Mouse (Mus musculus) brown adipose tissue, adult 24 weeks (tissue): ENCODE measurements around the gene Pramel6. TPM values are rescaled to one million over a fixed set of nuclear protein-coding genes. Genes with fewer than 3 reads are reported as not detected.
"Not testable (repeated sequence)": the region's sequence is repeated elsewhere in the genome, so short reads cannot be mapped to it uniquely, and the experiment has no call there.

Experiments used
- H3K27ac ChIP-seq: fragments of 200-500 bp; replicated peaks from 2 replicates; pipeline ENCODE4 v1.5.1; 2012; ENCODE audit warnings: low read depth, mild to moderate bottlenecking, low read length
- H3K4me1 ChIP-seq: fragments of 200-500 bp; 2 replicates; pipeline ENCODE4 v1.6.1; 2012; ENCODE audit warnings: low read length, mixed read lengths; ENCODE audit not compliant: control insufficient read depth, insufficient read depth, insufficient read length
- H3K4me3 ChIP-seq: fragments of 200-500 bp; 2 replicates; pipeline ENCODE4 v1.5.1; 2012; ENCODE audit warnings: low read depth, mild to moderate bottlenecking, low read length, moderate library complexity; ENCODE audit not compliant: insufficient read depth
- polyA plus RNA-seq: library from polyadenylated mRNA; stranded (reverse); fragments of >200 nt; gene quantifications from 2 replicates; pipeline ENCODE4 v1.2.4, GENCODE M21; 2012; ENCODE audit not compliant: missing spikeins, insufficient read depth, insufficient read length

Pramel6 gene
- polyA plus RNA-seq = not detected in 2 replicates

- Histone ChIP-seq H3K4me3 (no peak within 1 kb of the TSS), H3K27ac (no peak within 1 kb of the TSS), H3K4me1 (no peaks in the 10 kb centered on the region)
Observed at GRCm38 (mm10) chr2:87506265-87506664, at the start of gene Pramel6. Gene Pramel6 (plus strand): TSS chr2:87506565.

GRCm38 (mm10) chr2:87461769-87462168 lies 44.6 kb upstream of the Pramel6 start:
- Histone ChIP-seq H3K4me3 (no peak overlapping the region), H3K27ac (no peak overlapping the region), H3K4me1 (no peaks in the 10 kb centered on the region)

GRCm38 (mm10) chr2:87480207-87480606 lies 26.2 kb upstream of the Pramel6 start:
- no peak overlapping the region for H3K27ac ChIP-seq
- H3K4me3 ChIP-seq = no peak overlapping the region
- no peaks in the 10 kb centered on the region for H3K4me1 ChIP-seq

DNA sequence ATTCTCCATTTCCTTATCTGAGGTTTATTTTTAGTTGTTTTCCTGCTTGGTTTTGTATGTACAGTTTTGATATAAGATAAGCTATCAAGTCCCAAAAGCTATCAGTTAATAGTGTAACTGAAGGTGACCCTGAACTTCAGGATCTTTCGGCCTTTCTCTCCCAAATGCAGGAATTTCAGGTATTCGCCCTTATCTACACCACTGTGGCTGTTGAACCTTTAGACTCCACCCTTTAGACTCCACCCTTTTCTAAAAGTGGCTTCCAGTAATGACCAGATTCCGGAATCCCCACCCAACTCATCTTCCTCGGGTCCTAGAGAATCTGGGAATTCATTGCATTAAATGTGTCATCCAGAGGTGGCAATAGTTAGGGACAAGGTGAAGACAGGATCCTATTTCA lies 25.2 kb upstream of the Pramel6 start:
- Histone ChIP-seq H3K27ac (no peak overlapping the region), H3K4me1 (no peaks in the 10 kb centered on the region), H3K4me3 (no peak overlapping the region)

DNA sequence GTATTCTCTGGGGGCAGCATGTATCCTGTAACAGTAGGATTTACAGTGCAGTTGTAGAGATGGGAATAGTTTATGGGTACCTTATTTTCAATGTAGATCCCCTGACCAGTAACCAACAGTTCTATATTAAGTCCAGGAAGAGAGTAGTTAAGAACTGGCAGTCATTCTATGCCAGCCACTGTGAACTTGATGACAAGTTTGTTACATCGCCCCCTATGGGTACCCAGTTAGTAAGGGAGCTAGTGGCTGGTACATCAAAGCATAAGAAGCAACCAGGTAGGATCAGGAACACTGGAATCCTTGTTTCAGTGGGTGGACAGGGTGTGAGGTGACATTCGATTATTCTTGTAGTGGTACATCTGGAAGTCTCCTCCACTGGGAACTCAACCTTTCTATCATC lies 24.1 kb upstream of the Pramel6 start:
- no peaks in the 10 kb centered on the region for H3K4me1 ChIP-seq
- no peak overlapping the region for H3K4me3 ChIP-seq
- H3K27ac ChIP-seq = no peak overlapping the region

DNA sequence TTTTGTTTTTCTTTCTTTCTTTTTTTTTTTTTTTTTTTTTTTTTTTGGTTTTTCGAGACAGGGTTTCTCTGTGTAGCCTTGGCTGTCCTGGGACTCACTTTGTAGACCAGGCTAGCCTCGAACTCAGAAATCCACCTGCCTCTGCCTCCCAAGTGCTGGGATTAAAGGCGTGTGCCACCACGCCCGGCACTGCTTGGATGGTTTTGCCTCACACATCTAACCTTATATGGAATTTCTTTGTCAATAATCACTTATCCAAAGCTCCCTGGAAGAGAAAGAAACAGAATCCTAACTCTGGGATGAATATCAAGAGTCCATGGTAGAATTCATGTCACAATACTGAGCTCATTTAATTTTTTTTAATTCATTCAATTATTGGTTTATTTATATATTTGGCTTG lies 9.4 kb upstream of the Pramel6 start, which contains the start of gene Pramel7:
Gene Pramel7, minus strand, starts transcription at position 101 of the 400 bp plus-strand sequence.
- not testable (repeated sequence) for H3K4me3 ChIP-seq, H3K27ac ChIP-seq, H3K4me1 ChIP-seq

DNA sequence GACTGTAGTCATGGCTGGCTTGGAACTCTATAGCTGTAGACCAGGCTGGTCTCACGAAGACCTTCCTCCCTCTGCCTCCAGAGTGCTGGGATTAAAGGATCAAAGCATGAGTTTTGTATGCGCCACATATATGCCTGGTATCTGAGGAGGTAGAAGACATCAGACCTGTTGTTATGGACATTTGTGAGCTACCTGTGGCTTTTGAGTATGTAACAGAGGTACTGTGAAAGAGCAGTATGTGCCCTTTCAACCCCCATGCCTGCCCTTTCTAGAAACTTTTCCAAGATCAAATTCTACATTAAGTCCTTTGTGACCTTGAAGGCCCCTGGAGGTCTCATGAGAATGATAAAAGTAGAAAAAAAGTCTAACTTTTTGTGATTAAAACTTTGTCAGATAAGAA lies 8.7 kb downstream of the Pramel6 start:
- no peak overlapping the region for H3K4me3 ChIP-seq
- no peak overlapping the region for H3K27ac ChIP-seq
- H3K4me1 ChIP-seq = no peaks in the 10 kb centered on the region

- H3K4me1 ChIP-seq = no peaks in the 10 kb centered on the region
- H3K4me3 ChIP-seq = no peak overlapping the region
- H3K27ac ChIP-seq = no peak overlapping the region
Observed at GRCm38 (mm10) chr2:87515457-87516060, 9.2 kb downstream of the Pramel6 start.

GRCm38 (mm10) chr2:87516581-87516980 lies 10.2 kb downstream of the Pramel6 start:
- H3K4me3 ChIP-seq = no peak overlapping the region
- no peaks in the 10 kb centered on the region for H3K4me1 ChIP-seq
- no peak overlapping the region for H3K27ac ChIP-seq

GRCm38 (mm10) chr2:87520651-87521050 lies 14.3 kb downstream of the Pramel6 start:
- Histone ChIP-seq H3K4me1 (no peaks in the 10 kb centered on the region), H3K4me3 (no peak overlapping the region), H3K27ac (no peak overlapping the region)

- not testable (repeated sequence) for H3K27ac ChIP-seq, H3K4me1 ChIP-seq, H3K4me3 ChIP-seq
Observed at GRCm38 (mm10) chr2:87525899-87526616, 19.7 kb downstream of the Pramel6 start.

DNA sequence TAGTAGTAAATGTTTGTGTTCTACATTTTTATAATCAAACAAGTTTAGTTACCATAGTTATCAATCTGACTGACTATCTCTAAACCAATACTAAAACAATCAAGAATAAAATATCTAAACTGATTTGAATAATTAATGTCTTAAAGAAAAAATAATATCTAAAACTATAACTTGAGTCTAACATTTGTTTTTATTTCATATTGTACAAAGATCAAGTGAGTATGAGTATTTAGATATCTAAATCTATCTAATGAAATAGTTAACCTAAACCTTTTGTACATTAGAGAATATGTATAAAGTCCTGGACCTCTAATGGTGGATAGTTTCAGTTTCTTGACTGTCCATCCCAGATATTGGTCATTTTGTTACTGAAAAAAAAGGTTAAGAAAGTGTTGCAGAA lies 25.1 kb downstream of the Pramel6 start, which contains the start of gene Olfr153:
Gene Olfr153, plus strand, starts transcription at position 301 of the 400 bp plus-strand sequence.
- no peak within 1 kb of the TSS for H3K4me3 ChIP-seq
- H3K4me1 ChIP-seq = no peaks in the 10 kb centered on the region
- H3K27ac ChIP-seq = no peak within 1 kb of the TSS

GRCm38 (mm10) chr2:87534826-87535225 lies 28.5 kb downstream of the Pramel6 start:
- Histone ChIP-seq H3K4me1 (no peaks in the 10 kb centered on the region), H3K27ac (no peak overlapping the region)

GRCm38 (mm10) chr2:87545442-87545841 lies 39.1 kb downstream of the Pramel6 start, which contains the start of gene Olfr1128:
Gene Olfr1128 (minus strand): TSS chr2:87545542.
- H3K4me3 ChIP-seq = no peak within 1 kb of the TSS
- no peaks in the 10 kb centered on the region for H3K4me1 ChIP-seq
- no peak within 1 kb of the TSS for H3K27ac ChIP-seq

More at GRCm38 (mm10) chr2:87534826-87535225, 28.5 kb downstream of the Pramel6 start:
- H3K4me3 ChIP-seq = no peak overlapping the region
